Mouse (Mus musculus) midbrain, embryonic 14.5 days (tissue): ENCODE measurements around the gene Bche. TPM values are rescaled to one million over a fixed set of nuclear protein-coding genes. Genes with fewer than 3 reads are reported as not detected.

Source experiments
- ATAC-seq: fragments of 200-750 bp; cut with Nextera tagmentation; 2 replicates; pipeline ENCODE4 v1.8.0; 2017; ENCODE audit warnings: moderate number of reproducible peaks, moderate library complexity; ENCODE audit not compliant: low FRiP score, low TSS enrichment
- DNase-seq: peaks from one replicate; pipeline ENCODE4 v3.0.0-alpha.2; 2015
- H3K27ac ChIP-seq: fragments of 300-500 bp; sonication (generic); replicated peaks from 2 replicates; pipeline ENCODE4 v1.5.1; 2014; ENCODE audit warnings: mild to moderate bottlenecking, low read depth, low read length, moderate library complexity
- H3K27me3 ChIP-seq: fragments of 300-500 bp; sonication (generic); 2 replicates; pipeline ENCODE4 v1.6.1; 2014; ENCODE audit warnings: low read length, control low read depth, mixed read lengths; ENCODE audit not compliant: control insufficient read depth, insufficient read depth
- H3K36me3 ChIP-seq: fragments of 300-500 bp; sonication (generic); 2 replicates; pipeline ENCODE4 v1.6.1; 2014; ENCODE audit warnings: low read length, control low read depth; ENCODE audit not compliant: control insufficient read depth, insufficient read depth
- H3K4me1 ChIP-seq: fragments of 300-500 bp; sonication (generic); 2 replicates; pipeline ENCODE4 v1.6.1; 2014; ENCODE audit warnings: mild to moderate bottlenecking, antibody characterized with exemption, low read length, control low read depth; ENCODE audit not compliant: control insufficient read depth, insufficient read depth
- H3K4me2 ChIP-seq: fragments of 300-500 bp; sonication (generic); 2 replicates; pipeline ENCODE4 v1.6.1; 2014; ENCODE audit warnings: mild to moderate bottlenecking, low read length, moderate library complexity
- H3K4me3 ChIP-seq: fragments of 300-500 bp; sonication (generic); replicated peaks from 2 replicates; pipeline ENCODE4 v1.5.1; 2014; ENCODE audit warnings: low read depth, low read length
- H3K9ac ChIP-seq: fragments of 300-500 bp; sonication (generic); replicated peaks from 2 replicates; pipeline ENCODE4 v1.6.1; 2014; ENCODE audit warnings: mild to moderate bottlenecking, low read length, moderate library complexity
- H3K9me3 ChIP-seq: fragments of 300-500 bp; sonication (generic); 2 replicates; pipeline ENCODE4 v1.6.1; 2016; ENCODE audit warnings: low read length, control low read depth, mixed read lengths; ENCODE audit not compliant: control insufficient read depth
- WGBS: fragments of 180-500 bp; shearing (Covaris S2); extraction: QIAGEN DNeasy Blood & Tissue Kit; methylation state at CpG from one replicate; pipeline ENCODE4 v1.1.7; 2014; 5-methylcytosine and 5-hydroxymethylcytosine counted together
- polyA plus RNA-seq: library from polyadenylated mRNA; unstranded; fragments of >200 nt; fragmentation: Nextera tagmentation; extraction: Ambion mirVana; gene quantifications from 2 replicates; pipeline ENCODE4 v1.2.1, GENCODE M21; 2014

The Bche gene
- polyA plus RNA-seq, 1 experiment from 2014 or later = 2.9 TPM

DNA sequence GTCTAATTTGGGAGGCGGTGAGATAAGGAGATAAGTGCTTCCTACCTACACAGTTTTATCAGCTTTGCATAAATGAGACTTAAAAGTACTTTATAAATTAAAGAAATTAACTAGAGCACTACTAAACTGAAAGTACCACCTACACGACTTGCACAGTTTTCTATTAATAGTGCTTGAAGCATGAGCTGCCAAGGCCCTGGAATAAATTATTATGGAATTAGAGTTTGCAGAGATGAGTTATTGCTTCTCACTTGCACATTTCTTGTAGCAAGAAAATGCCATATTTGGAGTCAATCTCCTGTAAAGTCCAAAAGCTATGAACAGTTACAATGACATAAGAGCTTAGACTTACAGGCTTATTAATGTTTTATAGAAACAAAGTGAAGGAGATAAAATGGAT, 96.8 kb downstream of the Bche start:
- Histone ChIP-seq H3K27me3 (no peaks in the 10 kb centered on the region), H3K4me1 (no peaks in the 10 kb centered on the region), H3K27ac (no peak overlapping the region), H3K4me2 (no peak overlapping the region), H3K36me3 (no peaks in the 10 kb centered on the region), H3K4me3 (no peak overlapping the region), H3K9me3 (no peaks in the 10 kb centered on the region), H3K9ac (no peak overlapping the region)
- ATAC-seq (no peak), DNase-seq (no peak)
- WGBS = 90% methylated on average over 2 of the region's 2 CpGs

DNA sequence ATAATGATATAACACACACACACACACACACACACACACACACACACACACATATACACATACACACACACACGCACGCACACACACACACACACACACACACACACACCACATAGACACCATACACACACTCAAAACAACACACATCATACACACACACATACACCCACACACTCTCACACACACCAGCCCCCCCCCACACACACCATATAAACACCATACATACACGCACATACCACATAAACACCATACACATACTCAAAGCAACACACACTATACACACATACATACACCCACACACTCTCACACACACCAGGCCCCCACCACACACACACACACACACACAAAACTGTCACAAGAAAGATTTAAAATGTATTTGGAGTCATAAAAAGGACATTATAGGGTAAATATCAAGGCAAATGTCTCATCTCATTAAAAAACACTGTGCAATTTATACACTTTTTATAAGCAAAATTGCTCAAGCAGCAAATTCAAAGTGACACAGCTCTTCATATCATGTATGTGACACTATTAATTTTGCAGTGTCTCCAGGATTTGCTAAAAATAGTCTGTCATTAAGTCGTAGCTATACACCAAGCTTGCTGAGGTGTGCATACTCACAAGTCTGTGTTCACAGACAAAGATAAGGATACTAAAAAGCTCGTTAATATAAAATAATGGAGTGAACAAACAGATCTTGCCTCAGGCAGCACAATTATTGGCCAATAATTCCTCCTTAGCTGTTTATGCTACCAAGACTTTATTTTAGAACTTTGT, 116.3 kb downstream of the Bche start:
- H3K4me2 ChIP-seq = no peak overlapping the region
- H3K9ac ChIP-seq = no peak overlapping the region
- H3K36me3 ChIP-seq = no peaks in the 10 kb centered on the region
- no peak overlapping the region for H3K27ac ChIP-seq
- no peaks in the 10 kb centered on the region for H3K9me3 ChIP-seq
- ATAC-seq (no peak), DNase-seq (no peak)
- no peaks in the 10 kb centered on the region for H3K27me3 ChIP-seq
- no peaks in the 10 kb centered on the region for H3K4me1 ChIP-seq
- 72% methylated on average over 5 of the region's 5 CpGs for WGBS
- H3K4me3 ChIP-seq = no peak overlapping the region
